Mouse (Mus musculus) T-cell, adult 2 months (primary cell): ENCODE results near the gene Twf1.

ENCODE experiments used
- DNase-seq: peaks from one replicate; pipeline ENCODE4 v3.0.0; 2022; ENCODE audit warnings: low spot score

The Twf1 gene

DNA sequence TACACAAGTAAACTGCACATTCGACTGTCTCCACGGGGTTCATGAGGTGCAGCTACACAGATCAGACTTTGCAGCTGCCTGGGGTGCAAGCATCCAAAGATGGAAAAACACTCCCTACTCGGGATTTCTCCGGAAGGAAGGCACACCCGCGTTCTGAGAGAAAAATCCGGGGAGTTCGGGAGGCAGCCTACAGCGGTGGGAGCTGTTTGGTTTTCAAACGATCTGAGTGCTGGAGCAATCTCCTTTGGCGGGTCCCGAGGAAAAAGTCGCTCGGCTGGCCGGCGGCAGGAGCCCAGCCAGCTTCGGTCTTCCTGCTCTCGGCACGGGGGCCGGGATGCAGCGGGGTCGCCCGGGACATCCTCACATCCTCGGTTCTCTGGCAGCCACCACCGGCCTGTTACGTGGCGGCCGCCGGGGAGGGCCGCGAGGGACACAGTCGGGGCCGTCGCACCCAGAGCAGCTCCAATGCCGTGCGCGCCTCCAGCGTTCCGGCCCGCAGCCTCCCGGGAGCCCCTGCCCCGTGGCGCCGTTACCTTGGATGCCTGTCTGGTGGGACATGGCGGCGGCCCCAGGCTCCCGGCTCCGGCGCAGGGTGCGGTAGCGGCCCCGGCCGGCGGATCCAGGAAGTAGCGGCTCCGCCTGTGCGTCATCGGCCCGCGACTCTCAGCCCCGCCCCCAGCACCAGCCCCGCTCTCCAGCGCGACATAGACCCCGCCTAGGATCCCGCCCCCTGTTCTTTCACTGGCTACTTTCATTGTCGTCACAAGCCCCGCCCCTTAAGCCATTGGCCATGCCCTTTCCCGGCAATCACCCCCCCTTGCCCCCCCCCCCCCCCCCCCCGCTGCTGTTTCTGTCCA is at the start of gene Twf1:
Gene Twf1, minus strand, starts transcription at position 671 of the 857 bp plus-strand sequence.
- peak; percentile 98 for DNase-seq

DNA sequence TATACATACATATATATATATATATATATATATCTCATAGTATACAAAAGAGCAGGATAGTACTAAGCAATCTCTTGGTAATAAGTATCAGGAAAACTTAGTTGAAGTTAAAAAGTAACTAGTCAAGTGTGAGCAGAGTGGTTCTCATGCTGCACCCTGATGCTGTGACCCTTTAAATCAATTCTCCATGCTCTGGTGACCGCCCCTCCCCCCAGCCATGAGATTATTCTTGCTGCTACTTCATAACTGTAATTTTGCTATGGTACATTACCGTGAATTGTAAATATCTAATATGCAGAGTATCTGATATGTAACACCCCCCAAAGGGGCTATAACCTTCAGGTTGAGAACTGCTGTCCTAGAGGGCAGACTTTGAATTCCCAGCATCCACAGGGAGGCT is 49.4 kb upstream of the Twf1 start:
- DNase-seq = no peak

DNA sequence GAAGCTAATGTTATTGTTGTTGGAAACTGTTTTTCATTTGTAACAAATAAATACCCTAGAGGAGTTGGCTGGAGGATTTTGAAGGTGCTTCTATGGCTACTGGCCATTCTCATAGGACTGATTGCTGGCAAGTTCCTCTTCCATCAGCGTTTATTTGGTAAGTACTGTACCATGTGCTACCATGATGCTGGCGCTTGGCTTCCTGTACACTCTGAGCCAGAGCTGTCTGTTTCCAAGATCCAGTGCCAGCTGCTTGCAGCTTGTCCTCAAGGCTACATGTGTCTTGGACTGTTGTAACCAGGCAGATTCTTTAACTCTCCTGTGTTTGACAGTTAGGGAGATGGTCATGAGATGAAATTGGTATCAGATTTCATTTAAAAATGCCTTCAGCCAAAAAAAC is 48.5 kb upstream of the Twf1 start:
- DNase-seq = no peak

DNA sequence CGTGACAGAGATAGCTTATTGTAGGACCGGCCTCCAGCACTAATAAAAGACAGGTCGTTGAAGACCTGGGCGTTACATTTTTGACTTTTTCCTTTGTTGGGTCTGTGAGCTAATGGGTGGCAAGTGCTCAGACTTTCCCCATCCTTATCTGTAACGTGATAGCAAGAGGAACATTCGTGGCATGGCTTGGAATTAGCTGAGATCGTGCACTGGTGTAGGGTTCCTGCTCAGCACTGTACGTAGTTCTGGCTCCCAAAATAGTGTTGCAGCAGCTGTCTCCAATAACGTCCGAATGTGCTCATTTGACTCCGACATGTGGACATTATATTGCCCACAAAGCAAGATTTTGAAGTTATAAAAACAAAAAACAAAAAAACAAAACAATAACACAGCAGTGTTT is 44.8 kb upstream of the Twf1 start:
- no peak for DNase-seq

DNA sequence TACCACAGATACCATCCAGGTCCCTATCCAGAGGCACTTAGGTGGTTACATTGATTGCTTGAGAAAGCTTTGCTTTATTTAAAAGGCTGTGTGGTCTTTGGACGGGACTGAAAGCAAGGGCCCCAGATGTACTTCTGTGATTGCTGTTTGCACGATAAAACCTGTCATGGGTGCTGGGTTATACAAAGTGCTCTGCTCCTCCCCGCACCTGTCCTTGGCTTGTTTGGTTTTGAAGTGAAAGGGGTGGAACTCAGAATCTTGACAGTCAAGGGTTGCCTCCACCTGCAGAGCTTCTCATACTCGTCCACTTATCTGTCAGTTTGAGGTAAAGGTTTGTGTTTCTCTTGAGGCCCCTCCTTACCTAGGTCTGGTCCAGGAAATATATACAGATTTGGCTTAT is 40.9 kb upstream of the Twf1 start:
- DNase-seq = no peak

DNA sequence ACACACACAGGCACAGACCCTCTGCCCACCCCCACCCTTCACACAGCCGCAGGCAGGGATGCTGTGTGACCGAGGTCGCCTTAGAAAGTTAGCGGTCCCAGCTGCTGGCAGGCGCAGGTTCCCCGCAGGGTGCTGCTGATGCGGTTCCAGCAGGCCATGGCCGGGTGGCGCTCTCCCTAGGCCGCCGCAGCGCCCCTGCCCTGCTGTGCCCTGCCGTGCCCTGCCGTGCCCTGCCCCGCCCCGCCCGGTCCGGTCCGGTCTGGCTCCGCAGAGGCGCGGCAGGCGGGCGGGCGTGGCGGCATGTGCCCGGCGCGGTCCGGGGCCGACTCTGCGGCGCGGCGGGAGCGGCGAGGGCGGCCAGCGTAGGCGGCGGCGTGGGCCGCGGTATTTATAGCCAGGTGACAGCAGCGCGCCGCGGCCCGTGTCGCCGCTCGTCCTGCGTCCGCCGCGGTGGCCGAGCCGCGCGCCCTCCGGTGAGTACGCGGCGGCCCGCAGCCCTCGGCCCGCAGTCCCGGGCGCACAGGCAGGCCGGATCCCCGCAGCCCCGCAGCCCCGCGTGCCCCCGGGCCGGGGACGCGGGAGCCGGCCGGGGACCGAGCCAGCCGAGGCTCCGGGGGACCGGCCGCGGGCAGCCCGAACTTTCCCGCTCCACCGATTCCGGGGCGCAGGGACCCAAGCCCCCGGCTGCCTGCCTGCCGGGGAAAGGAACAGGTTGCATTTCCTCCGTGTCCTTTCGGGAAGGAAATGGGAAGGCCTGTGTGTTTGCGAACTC is 39.3 kb upstream of the Twf1 start, which contains the start of gene Tmem117:
Gene Tmem117, plus strand, starts transcription at position 403 of the 772 bp plus-strand sequence.
- DNase-seq = no peak

DNA sequence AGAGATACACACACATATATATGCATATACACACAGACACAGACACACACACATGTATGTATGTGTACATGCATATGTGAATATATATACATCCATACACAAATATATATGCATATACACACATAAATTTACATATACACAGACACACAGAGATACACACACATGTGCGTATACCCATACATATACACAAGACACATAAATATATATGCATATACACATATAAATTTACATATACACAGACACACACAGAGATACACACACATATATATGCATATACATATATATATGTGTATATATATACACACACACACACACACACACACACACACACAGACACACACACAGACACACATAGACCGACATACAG is 38.8 kb upstream of the Twf1 start:
- no peak for DNase-seq

DNA sequence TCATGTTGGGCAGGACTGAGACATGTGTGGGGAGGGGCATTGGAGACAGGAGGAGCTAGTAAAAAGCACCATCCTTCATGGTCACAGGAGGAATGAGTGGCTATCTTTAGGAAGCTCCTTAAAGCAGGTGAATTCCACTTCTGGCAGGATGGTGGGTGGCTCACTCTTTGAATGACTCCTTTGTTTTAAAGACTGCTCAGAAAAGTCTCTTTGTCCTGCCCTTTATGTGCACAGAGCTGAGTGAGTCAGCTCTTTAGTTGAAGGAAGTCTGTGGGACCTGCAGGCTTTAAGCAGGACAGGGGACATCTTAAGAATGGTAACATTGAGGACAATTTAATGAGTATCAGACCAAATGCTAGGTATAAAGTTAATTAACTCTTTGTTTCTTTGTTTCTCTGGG is 31.2 kb upstream of the Twf1 start:
- no peak for DNase-seq

DNA sequence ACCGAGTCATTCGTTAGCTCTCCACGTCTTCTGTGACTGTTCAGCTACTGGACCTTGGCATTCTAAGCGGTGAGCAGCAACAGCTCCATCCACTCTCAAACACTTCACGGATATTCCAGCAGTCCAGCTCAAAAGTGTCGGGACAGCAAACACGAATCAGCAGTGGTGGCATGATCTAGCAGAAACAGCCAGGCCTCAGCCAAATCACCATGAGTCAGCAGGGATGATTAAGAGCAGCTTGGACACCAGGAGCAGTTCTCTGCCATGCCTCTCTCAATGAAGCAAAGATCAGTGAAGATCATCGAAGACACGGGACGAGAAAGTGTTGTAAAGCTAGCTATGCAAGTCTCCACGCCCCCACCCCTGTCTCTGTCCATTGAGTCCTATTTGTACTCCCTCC is 26.3 kb upstream of the Twf1 start:
- no peak for DNase-seq

DNA sequence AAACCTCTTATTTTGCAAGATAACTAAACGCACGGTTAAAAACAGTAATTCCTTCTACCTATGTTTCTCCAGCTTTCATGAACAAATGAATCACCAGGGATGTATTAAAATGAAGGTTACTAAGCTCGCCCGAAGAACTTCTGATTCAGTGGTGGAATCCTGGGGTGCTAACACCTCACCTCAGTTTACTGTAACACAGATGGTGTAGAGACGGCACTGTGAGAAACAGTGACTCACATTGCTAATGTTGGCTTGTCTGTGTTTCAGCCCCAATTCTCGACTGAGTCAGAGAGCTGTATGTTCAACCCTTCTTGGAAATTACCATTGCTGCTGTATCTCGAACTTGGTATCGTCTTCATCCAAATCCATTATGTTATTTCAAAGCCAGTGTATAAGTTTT is 18.1 kb upstream of the Twf1 start:
- no peak for DNase-seq

DNA sequence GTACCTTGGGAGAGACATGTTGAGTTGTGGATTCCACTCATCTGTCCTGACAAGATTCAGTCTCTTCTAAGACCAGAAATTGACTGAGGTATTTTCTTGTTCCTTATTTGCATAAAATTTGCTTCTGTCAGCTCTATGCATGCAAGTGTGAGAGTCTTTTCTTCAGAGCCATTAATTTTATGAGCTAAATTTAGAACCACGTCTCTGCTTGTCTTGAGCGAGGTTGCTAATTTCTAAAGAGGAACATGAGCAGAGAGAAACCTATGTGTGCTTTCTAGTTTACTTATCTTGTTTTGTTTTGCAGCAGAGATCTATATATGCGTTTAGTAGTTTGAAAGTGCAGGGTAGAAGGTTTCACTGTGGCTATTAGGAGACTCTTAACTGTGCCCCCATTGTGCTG is 12.8 kb upstream of the Twf1 start:
- DNase-seq = no peak

DNA sequence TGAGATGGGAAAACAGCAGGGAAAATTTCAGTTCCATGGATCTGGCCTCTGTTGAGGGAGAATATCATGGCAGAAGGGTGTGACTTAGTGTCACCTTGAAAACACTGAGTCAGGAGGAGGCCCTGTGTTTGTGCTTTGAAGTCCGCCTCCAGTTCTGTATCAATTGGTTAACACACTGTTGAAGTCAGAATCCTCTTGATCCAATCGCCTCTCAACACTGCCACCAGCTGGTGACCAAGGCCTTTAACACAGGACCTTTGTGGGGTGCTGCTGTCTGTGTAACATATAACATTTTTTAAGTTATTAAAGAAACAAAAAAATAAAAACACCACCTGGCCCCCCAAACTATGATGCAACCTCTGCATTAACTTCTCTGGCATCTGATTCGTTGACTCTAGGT is 11.7 kb upstream of the Twf1 start:
- DNase-seq = peak; percentile 61

DNA sequence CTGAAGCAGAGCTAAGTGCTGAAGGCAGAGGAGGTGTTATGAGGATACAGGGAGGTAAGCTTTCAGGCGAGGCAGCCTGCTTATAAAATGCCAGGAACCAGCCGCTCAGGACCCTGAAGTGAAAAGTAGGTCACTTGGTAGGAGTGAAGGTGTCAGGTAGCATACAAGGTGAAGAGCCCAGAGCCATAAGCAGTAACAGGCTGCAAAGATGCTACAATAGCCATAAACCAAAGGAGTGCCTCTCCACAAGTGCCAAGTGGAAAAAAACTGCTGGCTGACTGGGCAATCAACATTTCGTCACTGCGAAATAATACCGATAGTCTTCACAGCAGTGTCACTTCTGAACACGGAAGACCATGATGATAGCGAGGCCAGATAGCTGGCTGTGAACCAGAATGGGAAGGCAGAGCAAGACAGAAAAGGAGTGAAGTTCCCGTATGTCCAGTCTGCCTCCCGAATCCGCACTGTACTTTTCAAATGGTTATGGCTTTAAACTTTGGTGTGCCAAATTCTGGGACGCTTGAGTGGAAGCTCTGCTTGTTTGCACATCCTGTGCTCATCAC is 10.5 kb upstream of the Twf1 start:
- no peak for DNase-seq

DNA sequence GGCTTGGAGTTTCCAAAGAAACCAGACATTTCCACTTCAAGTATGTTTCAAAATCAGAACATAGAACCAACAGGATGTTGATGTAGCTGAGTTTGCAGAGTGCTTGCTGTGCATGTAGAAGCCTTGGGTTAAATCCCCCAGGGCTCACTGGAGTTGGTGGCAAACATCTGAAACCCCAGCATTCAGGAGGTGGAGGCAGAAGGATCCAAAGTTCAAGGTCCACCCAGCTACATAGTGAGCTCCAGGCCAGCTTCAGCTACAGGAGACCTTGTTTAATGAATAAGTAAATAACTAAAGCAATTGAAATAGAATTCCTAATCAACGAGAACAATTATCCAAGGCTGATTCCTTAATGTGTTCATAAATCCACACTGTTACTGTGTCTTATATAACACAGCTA is 3.9 kb upstream of the Twf1 start:
- DNase-seq = no peak

DNA sequence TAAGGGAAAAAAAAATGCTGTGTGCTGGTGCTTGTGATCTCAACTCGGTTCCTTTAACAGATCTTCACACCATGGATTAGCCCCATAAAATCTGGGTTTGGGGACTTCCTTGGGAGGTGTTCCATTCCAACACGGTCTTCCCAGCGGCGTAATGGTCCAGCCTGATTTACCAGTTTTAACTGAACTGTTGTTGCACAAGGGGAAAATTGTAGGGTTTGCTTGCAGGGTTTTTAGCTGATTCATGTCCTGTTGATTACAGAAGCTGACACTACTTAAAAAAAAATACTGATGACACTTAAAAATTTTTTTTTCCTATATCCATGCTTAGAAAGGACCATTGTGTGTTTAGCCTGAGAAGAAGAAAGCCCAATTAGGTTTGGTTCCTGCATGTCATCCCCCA is 1.7 kb upstream of the Twf1 start:
- no peak for DNase-seq

DNA sequence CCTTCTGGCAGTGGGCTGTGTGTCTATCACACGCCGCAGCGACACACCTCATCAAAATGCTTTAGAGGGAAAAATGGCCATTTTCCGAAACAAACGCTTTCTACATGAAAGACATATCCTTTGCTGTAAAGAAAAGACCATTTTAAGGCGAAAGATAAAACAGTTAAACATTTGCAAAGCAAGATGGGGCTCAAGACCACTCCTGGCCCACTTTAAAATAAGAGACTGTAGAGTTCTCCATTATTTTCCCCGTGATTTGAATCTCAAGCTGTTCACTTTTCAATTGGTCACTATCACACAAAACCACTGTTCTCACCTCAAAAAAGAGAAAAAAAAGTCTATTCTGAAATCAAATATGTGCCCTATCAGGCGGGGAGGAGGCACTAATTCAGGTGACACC is 394 bp upstream of the Twf1 start:
- DNase-seq = no peak

DNA sequence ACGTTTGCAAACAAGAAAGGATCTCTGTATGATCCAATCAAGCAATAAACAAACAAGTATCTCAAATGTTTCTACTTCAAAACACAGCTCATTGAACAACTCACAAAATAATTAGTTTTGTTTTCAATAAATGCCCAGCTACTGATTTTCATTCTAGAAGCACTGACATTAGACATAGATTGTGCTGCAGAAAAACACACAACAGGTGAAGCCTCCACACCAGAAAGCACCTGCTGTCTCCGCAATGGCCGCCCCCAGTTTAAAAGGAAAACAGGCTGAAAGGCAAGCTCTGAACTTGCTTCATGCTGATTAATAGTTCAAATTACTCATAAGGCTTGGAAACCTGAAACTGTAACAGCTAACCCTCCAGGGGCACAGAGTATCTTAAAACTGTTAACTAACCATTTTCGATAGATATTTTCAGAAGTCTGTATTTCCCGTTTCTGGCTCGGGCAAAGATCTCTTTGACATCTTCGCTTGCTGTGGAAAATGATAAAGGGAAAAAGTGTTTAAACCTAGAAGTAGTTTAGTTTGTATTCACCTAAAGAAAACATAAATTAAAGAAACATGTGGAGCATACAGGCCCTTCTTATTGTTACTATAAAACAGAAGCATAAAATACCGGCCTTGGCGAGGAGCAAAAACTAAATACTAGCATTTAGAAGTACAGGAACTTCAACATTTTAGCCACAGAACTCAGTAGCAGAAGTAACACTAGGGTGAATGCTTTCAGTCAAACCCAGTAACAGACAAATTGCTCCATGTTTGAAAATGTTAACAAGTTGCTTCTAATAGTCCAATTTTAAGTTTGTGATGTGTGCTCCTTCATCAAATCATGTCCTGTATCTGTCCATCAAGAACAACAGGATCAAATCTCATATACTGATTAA is 1.6 kb downstream of the Twf1 start:
- DNase-seq = no peak

DNA sequence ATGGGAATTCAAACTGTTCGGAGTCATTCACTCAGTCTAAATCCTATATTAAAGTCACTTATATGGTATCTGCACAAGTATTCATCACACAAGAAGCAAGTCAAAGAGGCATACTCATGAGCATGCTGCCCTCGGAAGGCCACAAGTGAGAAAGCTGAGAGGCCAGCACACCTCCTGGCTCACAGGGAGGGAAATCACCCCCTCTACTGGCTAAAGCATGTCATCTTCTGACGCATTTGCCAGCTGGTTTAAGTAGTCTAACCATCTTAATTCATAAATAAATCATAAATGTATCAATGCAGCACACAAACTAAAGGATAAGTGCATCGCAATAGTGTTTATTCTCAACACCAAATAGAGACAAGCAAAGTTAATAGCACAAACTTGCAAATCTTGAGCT is 5.0 kb downstream of the Twf1 start:
- DNase-seq = peak; percentile 6

DNA sequence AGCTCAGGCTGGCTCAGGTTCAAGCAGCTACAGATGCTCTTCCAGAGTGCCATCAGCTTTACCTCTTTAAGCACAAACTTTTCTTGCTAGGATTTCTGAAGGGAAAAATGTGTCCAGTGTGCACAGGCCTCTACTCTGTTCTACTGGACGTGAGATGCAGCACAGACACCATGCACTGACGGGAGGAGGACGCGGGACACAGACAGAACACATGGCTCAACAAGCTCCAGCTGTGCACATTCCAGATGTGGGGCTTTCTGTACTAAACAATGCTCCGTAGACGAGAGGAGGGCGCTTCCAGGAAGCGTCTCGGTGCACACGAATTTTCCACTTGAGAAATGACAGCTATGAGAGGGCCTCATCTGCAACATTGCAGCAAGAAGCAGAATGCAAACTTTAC is 6.5 kb downstream of the Twf1 start:
- no peak for DNase-seq

DNA sequence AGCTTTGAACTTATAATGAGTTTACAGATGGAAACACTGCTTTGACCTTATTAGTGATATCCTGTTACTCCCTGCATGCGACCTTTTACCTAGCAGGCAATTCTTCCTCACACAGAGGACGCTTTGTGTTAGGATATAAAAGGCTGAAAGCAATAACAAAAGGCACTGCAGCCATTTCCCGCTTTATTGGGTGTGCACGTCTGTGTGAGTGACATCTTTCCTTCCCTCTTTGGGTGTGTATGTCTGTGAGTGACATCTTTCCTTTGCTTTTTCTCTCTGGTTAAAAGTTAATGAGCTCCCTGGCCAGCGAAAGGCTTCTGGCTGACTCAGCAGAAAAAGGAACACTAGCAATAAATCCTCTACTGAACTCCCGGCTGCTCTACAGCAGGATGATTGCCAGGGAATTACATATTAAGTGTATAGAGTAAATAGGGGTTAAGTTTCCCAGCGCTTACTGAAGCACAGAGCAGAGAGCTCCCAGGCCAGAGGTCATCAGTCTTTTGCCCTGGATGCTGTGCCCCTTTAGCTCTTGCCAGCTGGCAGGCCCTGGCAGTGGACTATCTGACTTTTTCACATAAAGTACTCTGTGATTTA is 7.6 kb downstream of the Twf1 start:
- no peak for DNase-seq

DNA sequence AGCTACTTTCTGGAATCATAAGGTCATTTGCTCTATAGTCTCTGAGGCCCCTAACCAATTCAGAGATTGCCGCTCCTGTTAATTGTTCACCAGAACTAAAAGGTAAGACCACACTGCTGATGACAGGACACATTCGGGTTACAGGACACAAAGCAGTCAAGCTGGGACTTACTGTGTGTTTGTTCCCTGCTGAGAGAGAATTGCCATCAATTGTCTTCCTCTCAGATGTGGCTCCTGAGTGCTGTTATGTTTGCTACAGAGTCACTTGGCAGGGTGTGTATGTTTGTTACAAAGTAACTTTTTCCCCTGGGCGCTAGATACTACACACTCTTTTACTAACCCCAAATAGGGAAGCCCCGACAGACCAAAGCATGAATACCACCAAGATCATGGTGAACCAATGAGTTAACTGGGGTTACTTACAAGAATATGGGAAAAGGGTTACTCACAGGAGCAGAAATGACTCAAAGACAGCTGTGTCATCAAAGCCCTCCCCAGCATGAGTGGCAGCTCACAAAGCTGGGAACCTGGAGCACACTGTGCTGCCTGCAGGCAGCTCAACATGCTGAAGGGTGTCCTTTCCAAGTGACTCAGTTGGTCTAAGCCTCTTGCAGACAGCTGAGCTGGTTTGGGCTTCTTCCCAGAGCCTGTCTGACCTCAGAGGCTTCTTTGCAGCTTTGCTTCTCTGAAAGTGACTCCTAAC is 15.0 kb downstream of the Twf1 start:
- no peak for DNase-seq
